Mouse (Mus musculus) midbrain, embryonic 12.5 days (tissue): ENCODE measurements around the gene Iqcf3. TPM values are rescaled to one million over a fixed set of nuclear protein-coding genes. Genes with fewer than 3 reads are reported as not detected.
"Not testable (repeated sequence)": the region's sequence is repeated elsewhere in the genome, so short reads cannot be mapped to it uniquely, and the experiment has no call there.

ENCODE experiments used
- ATAC-seq: fragments of 200-750 bp; cut with Nextera tagmentation; 2 replicates; pipeline ENCODE4 v1.8.0; 2017; ENCODE audit warnings: low read depth, moderate TSS enrichment, moderate library complexity; ENCODE audit not compliant: low FRiP score
- H3K27ac ChIP-seq: fragments of 300-500 bp; sonication (generic); replicated peaks from 2 replicates; pipeline ENCODE4 v1.5.1; 2016; ENCODE audit warnings: mild to moderate bottlenecking
- H3K27me3 ChIP-seq: fragments of 300-500 bp; sonication (generic); 2 replicates; pipeline ENCODE4 v1.6.1; 2016; ENCODE audit warnings: mild to moderate bottlenecking
- H3K36me3 ChIP-seq: fragments of 300-500 bp; sonication (generic); 2 replicates; pipeline ENCODE4 v1.6.1; 2016
- H3K4me1 ChIP-seq: fragments of 300-500 bp; sonication (generic); 2 replicates; pipeline ENCODE4 v1.6.1; 2016
- H3K4me2 ChIP-seq: fragments of 300-500 bp; sonication (generic); replicated peaks from 2 replicates; pipeline ENCODE4 v1.6.1; 2016; ENCODE audit warnings: mild to moderate bottlenecking, moderate library complexity
- H3K4me3 ChIP-seq: fragments of 300-500 bp; sonication (generic); 2 replicates; pipeline ENCODE4 v1.5.1; 2016; ENCODE audit warnings: mild to moderate bottlenecking
- H3K9ac ChIP-seq: fragments of 300-500 bp; sonication (generic); replicated peaks from 2 replicates; pipeline ENCODE4 v1.6.1; 2016; ENCODE audit warnings: mild to moderate bottlenecking, moderate library complexity
- H3K9me3 ChIP-seq: fragments of 300-500 bp; sonication (generic); 2 replicates; pipeline ENCODE4 v1.6.1; 2016; ENCODE audit warnings: mild to moderate bottlenecking
- WGBS: fragments of 180-500 bp; shearing (Covaris S2); methylation state at CpG from one replicate; pipeline ENCODE4 v1.1.7; 2016; 5-methylcytosine and 5-hydroxymethylcytosine counted together
- polyA plus RNA-seq: library from polyadenylated mRNA; unstranded; fragments of >200 nt; fragmentation: Nextera tagmentation; extraction: Ambion mirVana; gene quantifications from 2 replicates; pipeline ENCODE4 v1.2.1, GENCODE M21; 2016

Gene Iqcf3
- polyA plus RNA-seq, 1 experiment from 2014 or later: not detected

DNA sequence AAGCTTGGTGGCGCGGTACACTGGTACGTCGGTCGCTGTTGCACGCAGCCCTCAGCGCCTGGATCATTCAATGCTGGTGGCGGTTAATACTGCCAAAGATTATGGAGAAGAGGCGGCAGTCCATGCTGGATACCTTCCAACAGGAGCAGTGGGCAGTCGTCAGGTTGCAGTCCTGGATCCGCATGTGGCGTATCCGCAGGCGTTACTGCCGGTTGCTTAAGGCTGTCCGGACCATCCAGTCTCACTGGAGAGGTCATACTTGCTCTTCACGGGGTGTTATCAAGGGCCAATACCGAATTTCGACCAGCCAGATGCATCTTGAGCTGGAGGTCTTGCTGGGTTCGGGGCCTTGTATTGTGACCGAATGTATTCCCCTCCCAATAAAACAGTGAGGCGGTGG lies 59.6 kb downstream of the Iqcf3 start:
- no peak overlapping the region for H3K4me3 ChIP-seq
- 90% methylated on average over 22 of the region's 22 CpGs for WGBS
- no peak overlapping the region for H3K4me2 ChIP-seq
- H3K4me1 ChIP-seq: no peaks in the 10 kb centered on the region
- no peak overlapping the region for H3K27ac ChIP-seq
- H3K9me3 ChIP-seq: no peaks in the 10 kb centered on the region
- no peaks in the 10 kb centered on the region for H3K36me3 ChIP-seq
- H3K9ac ChIP-seq: no peak overlapping the region
- no peak for ATAC-seq
- no peaks in the 10 kb centered on the region for H3K27me3 ChIP-seq

DNA sequence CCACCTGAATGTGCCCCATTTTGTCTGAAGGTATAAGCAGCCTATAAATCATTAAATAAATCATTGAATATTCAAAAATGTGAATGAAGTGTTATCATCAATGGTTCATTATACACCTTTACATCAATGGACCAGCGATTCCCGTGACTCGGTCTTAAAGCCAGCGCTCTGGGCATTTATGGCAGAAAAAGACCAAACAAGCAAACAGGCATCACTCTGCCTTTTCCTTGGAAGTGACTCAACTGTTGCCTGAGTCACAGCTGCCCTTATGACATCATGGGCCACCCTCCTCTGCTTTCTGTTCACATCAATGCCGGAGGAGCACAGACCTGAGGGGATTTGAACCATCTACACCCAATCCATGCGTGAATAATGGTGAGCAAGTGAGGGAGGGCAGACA lies 61.8 kb downstream of the Iqcf3 start, which contains the start of gene Iqcf1:
Iqcf1 (plus strand) TSS at position 301 of the 400 bp plus-strand sequence.
- Histone ChIP-seq H3K36me3 (no peaks in the 10 kb centered on the region), H3K4me2 (no peak within 1 kb of the TSS), H3K27me3 (no peaks in the 10 kb centered on the region), H3K4me1 (no peaks in the 10 kb centered on the region), H3K27ac (no peak within 1 kb of the TSS), H3K9me3 (no peaks in the 10 kb centered on the region), H3K4me3 (no peak within 1 kb of the TSS), H3K9ac (no peak within 1 kb of the TSS)
- ATAC-seq: no peak
- 96% methylated on average over 6 of the region's 6 CpGs for WGBS

DNA sequence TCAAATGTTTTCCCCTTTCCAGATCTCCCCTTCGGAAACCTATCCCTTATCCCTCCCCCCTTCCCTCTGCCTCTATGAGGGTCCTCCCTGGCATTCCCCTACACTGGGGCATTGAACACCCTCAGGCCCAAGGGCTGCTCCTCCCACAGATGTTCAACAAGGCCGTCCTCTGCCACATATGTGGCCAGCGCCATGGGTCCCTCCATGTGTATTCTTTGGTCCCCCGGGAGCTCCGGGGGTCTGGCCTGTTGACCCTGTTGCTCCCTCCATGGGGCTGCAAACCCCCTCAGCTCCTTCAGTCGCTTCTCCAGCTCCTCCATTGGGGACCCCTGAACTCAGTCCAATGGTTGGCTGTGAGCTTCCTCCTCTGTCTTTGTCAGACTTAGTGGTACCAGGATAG lies 73.8 kb downstream of the Iqcf3 start:
- peaks cover 36% of the 10 kb centered on the region for H3K36me3 ChIP-seq
- H3K27ac ChIP-seq, H3K4me3 ChIP-seq, H3K9ac ChIP-seq, H3K4me2 ChIP-seq, H3K4me1 ChIP-seq, H3K27me3 ChIP-seq, H3K9me3 ChIP-seq, ATAC-seq: not testable (repeated sequence)
- WGBS: 87% methylated on average over 6 of the region's 6 CpGs

DNA sequence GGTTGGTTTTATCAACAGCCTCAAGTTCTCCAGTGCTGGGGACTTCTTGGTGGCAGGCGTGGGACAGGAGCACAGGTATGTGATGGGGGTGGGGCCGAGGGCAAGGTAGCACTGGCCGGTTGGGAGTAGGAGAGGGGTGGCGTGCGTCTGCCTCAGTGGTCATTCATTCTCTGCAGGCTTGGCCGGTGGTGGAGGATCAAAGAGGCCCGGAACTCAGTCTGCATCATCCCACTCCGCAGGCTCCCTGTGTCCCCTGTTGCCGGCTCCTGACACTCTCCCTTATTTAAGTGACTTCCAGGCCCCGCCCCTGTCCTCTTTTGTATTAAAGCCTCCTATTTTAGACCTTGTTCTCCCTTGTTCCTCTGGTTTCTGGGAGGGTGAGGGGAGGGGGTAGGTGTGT lies 76.4 kb downstream of the Iqcf3 start:
- Histone ChIP-seq H3K27me3 (no peaks in the 10 kb centered on the region), H3K4me2 (no peak overlapping the region), H3K4me3 (no peak overlapping the region), H3K4me1 (no peaks in the 10 kb centered on the region), H3K36me3 (peaks cover 53% of the 10 kb centered on the region), H3K27ac (no peak overlapping the region), H3K9ac (no peak overlapping the region), H3K9me3 (no peaks in the 10 kb centered on the region)
- 83% methylated on average over 9 of the region's 10 CpGs for WGBS
- ATAC-seq: no peak

DNA sequence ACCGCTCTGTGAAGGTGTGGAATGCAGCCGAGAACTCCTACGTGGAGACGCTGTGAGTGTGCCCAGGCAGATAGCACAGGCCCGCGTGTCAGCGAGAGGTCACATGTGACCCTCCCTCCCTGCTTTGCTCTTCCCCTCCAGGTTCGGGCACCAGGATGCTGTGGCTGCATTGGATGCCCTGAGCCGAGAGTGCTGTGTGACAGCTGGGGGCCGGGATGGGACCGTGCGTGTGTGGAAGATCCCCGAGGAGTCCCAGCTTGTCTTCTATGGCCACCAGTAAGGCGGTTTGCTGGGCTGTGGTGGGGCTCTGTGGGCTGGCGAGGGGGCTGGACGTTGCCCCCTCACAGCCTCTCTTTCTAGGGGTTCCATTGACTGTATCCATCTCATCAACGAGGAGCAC lies 77.8 kb downstream of the Iqcf3 start:
- peaks cover 1% of the 10 kb centered on the region; the same call in 1 of the 2 replicates for H3K4me1 ChIP-seq
- WGBS: 94% methylated on average over 17 of the region's 17 CpGs
- no peaks in the 10 kb centered on the region for H3K9me3 ChIP-seq
- no peak overlapping the region for H3K4me3 ChIP-seq
- no peak overlapping the region for H3K27ac ChIP-seq
- H3K4me2 ChIP-seq: no peak overlapping the region
- ATAC-seq: no peak
- peaks cover 53% of the 10 kb centered on the region for H3K36me3 ChIP-seq
- no peak overlapping the region for H3K9ac ChIP-seq
- H3K27me3 ChIP-seq: no peaks in the 10 kb centered on the region

DNA sequence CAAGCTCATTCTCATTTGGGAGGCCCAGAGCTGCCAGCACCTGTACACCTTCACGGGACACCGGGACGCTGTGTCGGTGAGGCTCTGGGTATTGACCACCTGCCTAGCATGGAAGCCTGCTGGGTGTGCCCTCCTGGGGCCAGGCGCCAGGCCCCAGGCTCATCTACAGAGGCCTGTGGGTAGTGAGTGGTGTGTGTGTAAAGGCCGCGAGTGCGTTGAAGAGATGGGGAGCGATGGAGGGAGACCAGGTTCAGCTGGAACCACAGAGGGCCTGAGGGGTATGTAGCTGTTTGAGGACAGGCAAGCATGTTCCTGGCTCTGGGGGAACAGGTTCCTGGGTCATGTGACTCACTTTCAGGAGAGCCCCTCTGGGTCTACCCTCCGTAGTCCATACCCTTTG lies 78.3 kb downstream of the Iqcf3 start:
- Histone ChIP-seq H3K4me1 (peaks cover 6% of the 10 kb centered on the region), H3K4me3 (no peak overlapping the region), H3K9ac (no peak overlapping the region), H3K27ac (no peak overlapping the region), H3K9me3 (no peaks in the 10 kb centered on the region), H3K27me3 (no peaks in the 10 kb centered on the region), H3K4me2 (no peak overlapping the region), H3K36me3 (peaks cover 53% of the 10 kb centered on the region)
- 93% methylated on average over 10 of the region's 10 CpGs for WGBS
- no peak for ATAC-seq

DNA sequence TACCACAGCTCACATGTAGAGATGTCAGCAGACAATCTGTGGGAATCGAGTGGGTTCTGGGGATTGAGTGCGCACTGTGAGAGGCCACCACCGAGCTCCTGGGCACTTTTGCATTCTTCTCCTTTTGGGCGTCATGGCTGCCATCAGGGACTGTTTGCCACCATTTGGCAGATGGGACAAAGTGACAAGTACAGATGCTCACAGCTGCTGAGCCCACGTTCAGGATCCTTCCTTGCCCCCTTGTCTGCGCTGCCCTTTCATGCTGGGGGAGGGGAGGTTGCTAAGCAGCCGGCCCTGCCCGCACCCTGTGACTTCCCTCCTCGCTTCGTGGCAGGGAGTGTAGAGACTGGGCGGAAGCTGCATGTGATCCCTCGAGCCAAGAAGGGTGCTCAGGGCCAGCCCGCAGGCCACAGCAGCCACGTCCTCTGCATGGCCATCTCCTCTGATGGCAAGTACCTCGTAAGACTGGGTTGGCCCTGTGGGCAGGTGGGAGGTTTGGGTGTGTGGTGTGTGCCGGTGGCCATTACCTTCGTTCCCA lies 78.8 kb downstream of the Iqcf3 start:
- H3K4me1 ChIP-seq: peaks cover 11% of the 10 kb centered on the region
- H3K27ac ChIP-seq: no peak overlapping the region
- H3K4me3 ChIP-seq: no peak overlapping the region
- H3K9ac ChIP-seq: no peak overlapping the region
- H3K36me3 ChIP-seq: peaks cover 53% of the 10 kb centered on the region
- 89% methylated on average over 17 of the region's 17 CpGs for WGBS
- no peaks in the 10 kb centered on the region for H3K9me3 ChIP-seq
- H3K27me3 ChIP-seq: no peaks in the 10 kb centered on the region
- H3K4me2 ChIP-seq: no peak overlapping the region
- ATAC-seq: no peak

DNA sequence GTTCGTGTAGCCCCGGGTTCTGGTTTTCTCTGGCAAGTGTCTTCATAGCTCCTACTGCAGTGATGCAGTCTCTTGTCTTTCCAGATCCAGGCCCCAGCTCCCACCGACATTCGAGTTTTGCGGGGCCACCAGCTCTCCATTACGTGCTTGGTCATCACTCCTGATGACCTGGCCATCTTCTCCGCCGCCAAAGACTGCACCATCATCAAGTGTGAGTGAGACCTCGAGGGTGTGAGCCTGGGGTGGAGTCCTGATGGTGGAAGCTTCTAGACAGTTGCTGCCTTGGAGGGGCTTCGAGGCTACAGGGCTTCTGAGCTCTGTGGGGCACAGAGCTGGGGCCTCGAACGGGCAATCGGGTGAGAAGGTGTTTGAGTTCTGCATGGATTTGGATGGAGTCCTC lies 79.8 kb downstream of the Iqcf3 start:
- no peak overlapping the region for H3K4me2 ChIP-seq
- H3K27ac ChIP-seq: no peak overlapping the region
- peaks cover 53% of the 10 kb centered on the region for H3K36me3 ChIP-seq
- H3K4me1 ChIP-seq: peaks cover 14% of the 10 kb centered on the region
- no peak for ATAC-seq
- H3K4me3 ChIP-seq: no peak overlapping the region
- no peak overlapping the region for H3K9ac ChIP-seq
- WGBS: 94% methylated on average over 13 of the region's 13 CpGs
- H3K9me3 ChIP-seq: no peaks in the 10 kb centered on the region
- no peaks in the 10 kb centered on the region for H3K27me3 ChIP-seq

DNA sequence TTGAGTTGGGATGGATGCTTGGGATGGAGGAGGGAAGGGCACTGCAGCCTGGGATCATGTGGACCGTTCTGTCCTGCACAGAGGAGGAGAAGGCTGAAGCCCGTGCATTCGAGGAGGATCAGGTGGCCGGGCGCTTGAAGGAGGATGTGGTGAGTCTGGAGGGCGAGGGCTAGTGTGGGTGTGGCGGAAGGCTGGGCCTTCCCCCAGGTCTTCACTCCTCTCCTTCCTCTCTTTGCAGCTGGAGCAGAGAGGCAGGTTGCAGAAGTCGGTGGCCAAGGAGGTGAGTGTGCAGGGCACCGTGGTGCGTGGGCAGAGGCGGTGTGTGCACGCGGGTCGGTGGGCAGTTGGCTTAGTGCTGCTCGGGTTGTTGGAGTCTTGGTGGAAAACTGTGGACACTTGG lies 80.4 kb downstream of the Iqcf3 start:
- WGBS: 94% methylated on average over 14 of the region's 15 CpGs

DNA sequence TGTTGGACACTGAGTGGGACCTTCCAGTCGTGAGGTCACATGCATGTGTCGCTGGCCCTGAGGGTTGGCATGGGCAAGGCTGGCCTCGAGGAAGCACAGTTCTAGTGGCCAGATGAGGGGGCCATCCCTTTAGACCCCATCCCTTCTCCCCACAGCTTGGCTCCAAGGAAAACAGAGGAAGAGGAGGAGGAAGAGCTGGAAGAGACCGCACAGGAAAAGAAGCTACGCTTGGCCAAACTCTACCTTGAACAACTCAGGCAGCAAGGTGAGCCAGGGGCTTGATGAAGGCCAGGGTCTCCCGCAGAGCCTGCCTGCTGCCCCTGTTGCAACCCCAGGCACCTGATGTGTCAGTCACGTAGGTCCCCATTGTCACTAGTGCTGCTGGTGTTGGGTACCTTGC lies 80.9 kb downstream of the Iqcf3 start:
- 95% methylated on average over 7 of the region's 7 CpGs for WGBS

More for the DNA sequence above, 80.4 kb downstream of the Iqcf3 start:
- Histone ChIP-seq H3K27ac (no peak overlapping the region), H3K36me3 (peaks cover 51% of the 10 kb centered on the region), H3K9me3 (no peaks in the 10 kb centered on the region), H3K27me3 (no peaks in the 10 kb centered on the region; the same call in 1 of the 2 replicates), H3K4me1 (peaks cover 20% of the 10 kb centered on the region), H3K9ac (no peak overlapping the region), H3K4me2 (no peak overlapping the region), H3K4me3 (no peak overlapping the region)
- ATAC-seq: no peak

DNA sequence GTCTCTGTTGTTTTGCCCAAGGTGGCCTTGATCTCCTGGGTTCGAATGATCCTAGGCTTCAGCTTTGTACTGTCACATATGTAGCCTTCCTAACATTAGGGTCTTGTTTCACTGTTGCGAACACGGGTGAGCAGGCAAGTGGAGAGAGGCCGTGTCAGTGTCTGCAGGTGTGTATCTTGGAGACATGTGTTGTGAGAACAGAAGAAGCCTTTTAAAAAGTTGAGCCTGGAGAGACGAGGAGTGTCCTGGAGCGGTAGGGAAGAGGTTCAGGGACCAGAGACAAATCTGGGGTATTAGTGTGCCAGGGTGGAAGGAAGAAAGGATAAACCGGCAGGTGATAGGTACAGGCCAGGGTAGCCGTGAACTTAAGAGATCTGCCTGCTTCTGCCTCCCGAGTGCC lies 83.3 kb downstream of the Iqcf3 start:
- H3K4me3 ChIP-seq: peak overlapping the region; percentile 78
- peaks cover 7% of the 10 kb centered on the region; the same call in 1 of the 2 replicates for H3K27me3 ChIP-seq
- H3K36me3 ChIP-seq: peaks cover 22% of the 10 kb centered on the region
- no peak overlapping the region for H3K27ac ChIP-seq
- H3K9ac ChIP-seq: peak overlapping the region; percentile 63
- 86% methylated on average over 9 of the region's 9 CpGs for WGBS
- H3K4me1 ChIP-seq: peaks cover 33% of the 10 kb centered on the region
- H3K4me2 ChIP-seq: peak overlapping the region; percentile 99
- no peak for ATAC-seq
- no peaks in the 10 kb centered on the region for H3K9me3 ChIP-seq

More for the DNA sequence above, 80.9 kb downstream of the Iqcf3 start:
- H3K27ac ChIP-seq: no peak overlapping the region
- H3K9me3 ChIP-seq: no peaks in the 10 kb centered on the region
- no peak for ATAC-seq
- no peak overlapping the region for H3K4me2 ChIP-seq
- no peaks in the 10 kb centered on the region; the same call in 1 of the 2 replicates for H3K27me3 ChIP-seq
- H3K36me3 ChIP-seq: peaks cover 46% of the 10 kb centered on the region
- H3K9ac ChIP-seq: no peak overlapping the region
- no peak overlapping the region for H3K4me3 ChIP-seq
- peaks cover 20% of the 10 kb centered on the region for H3K4me1 ChIP-seq

DNA sequence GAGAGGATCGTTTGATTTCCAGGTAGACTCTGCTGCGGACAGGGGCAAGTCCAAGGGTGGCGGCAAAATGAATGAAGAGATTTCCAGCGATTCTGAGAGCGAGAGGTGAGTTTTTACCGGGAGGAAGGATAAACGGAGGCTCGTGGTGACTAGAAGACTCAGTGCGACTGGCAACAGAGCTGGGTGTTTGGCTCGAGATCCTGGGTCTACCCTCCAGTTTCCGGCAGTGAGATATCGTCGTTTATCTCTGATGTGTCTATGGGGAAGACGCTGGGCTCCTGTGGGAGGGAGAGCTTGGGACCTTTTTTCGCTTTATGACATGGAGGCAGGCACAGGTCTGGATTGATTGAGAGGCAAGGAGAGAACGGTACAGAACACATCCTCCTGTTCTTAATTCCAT lies 83.8 kb downstream of the Iqcf3 start:
- WGBS: 6% methylated on average over 16 of the region's 16 CpGs
- Histone ChIP-seq H3K27ac (no peak overlapping the region), H3K9ac (peak overlapping the region; percentile 63), H3K4me2 (peak overlapping the region; percentile 99), H3K27me3 (peaks cover 10% of the 10 kb centered on the region; the same call in 1 of the 2 replicates), H3K9me3 (no peaks in the 10 kb centered on the region), H3K4me1 (peaks cover 33% of the 10 kb centered on the region), H3K4me3 (peak overlapping the region; percentile 78), H3K36me3 (peaks cover 17% of the 10 kb centered on the region)
- no peak for ATAC-seq
